ENCODE assay signal across 22 mouse cellular contexts in genomic region chr11:3541932-3542331, GRCm38 (mm10). TPM values are rescaled to one million over a fixed set of nuclear protein-coding genes. Genes with fewer than 3 reads are reported as not detected.
DNase-seq lines count a peak whose midpoint lies in the region; ATAC-seq and TF ChIP-seq lines count a peak whose summit lies in the region.
"Had no signal": no experiment of that assay in that cellular context is flagged by ENCODE, and none has a peak within 500 bp of the region (broad histone marks: within the 10 kb centered on the region; RNA-seq: fewer than 3 reads in every experiment).

No protein-coding gene starts in this region.

- intact Hi-C loops in gastrocnemius, adult 2 months (cut with DNase I): no loop called here
- intact Hi-C loops in left cerebral cortex, adult 2 months (cut with DNase I): no loop called here

- no peaks in the 10 kb centered on the region for H3K27me3 ChIP-seq in embryonic facial prominence, embryonic 10.5 days (replicated peaks; ENCODE audit: low read depth, poor library complexity, severe bottlenecking)
- no peaks in the 10 kb centered on the region for H3K27me3 ChIP-seq in limb, embryonic 14.5 days (ENCODE audit: control insufficient read depth, insufficient read depth, low read length)
- H3K27me3 ChIP-seq: heart, embryonic 15.5 days had no signal

- no peak overlapping the region for H3K9ac ChIP-seq in limb, embryonic 14.5 days (ENCODE audit: low read depth, low read length, severe bottlenecking)
- H3K9ac ChIP-seq: forebrain, postnatal 0 days; heart, embryonic 15.5 days; hindbrain, embryonic 14.5 days had no signal

- TF ChIP-seq CTCF in gastrocnemius, adult 2 months (IDR thresholded peaks at IDR 0.05): no peak
- no peak for TF ChIP-seq CTCF in left cerebral cortex, adult 2 months (IDR thresholded peaks at IDR 0.05)

- TF ChIP-seq POLR2A in limb, embryonic 14.5 days (IDR thresholded peaks at IDR 0.05; ENCODE audit: borderline replicate concordance, extremely low read depth, insufficient read depth, insufficient read length): no peak

- H3K36me3 ChIP-seq in embryonic facial prominence, embryonic 10.5 days (replicated peaks): peaks cover 3% of the 10 kb centered on the region; the same call in 1 of the 2 replicates
- H3K36me3 ChIP-seq in limb, embryonic 14.5 days (ENCODE audit: control insufficient read depth, insufficient read depth, low read length): 0 out of 2 replicates have a peak, but pooled peaks cover 2% of the 10 kb centered on the region
- H3K36me3 ChIP-seq: heart, embryonic 15.5 days had no signal

- peak; percentile 13 for DNase-seq in gastrocnemius, adult 2 months
- no peak for DNase-seq in gastrocnemius, postnatal 4 days (ENCODE audit: low spot score in 2 of 2)
- peak; percentile 24 for DNase-seq in A20 (ENCODE audit: low read depth, low spot score)
- no peak for DNase-seq in embryonic facial prominence, embryonic 10.5 days (ENCODE audit: low spot score)
- DNase-seq in limb, embryonic 14.5 days (ENCODE audit: low spot score): no peak
- no peak for DNase-seq in kidney, postnatal 14 days
- no peak for DNase-seq in left cerebral cortex, adult 2 months (ENCODE audit: extremely low spot score in 1 of 2, low spot score in 2 of 2)
- DNase-seq: adrenal gland, postnatal 10 days; cerebellum, adult 8-10 months; forebrain, postnatal 0 days; gastrocnemius, postnatal 25 days; heart, postnatal 4 days; kidney, adult 9 months; kidney, postnatal 36 days; layer of hippocampus, postnatal 36 days; liver had no signal

- no peak for ATAC-seq in limb, embryonic 14.5 days (ENCODE audit: low FRiP score, low read depth)
- ATAC-seq: forebrain, postnatal 0 days; inflammation-experienced regulatory T-cells, adult 6 months; midbrain, embryonic 16.5 days had no signal

- 65% methylated on average over 3 of the region's 3 CpGs for WGBS in embryonic facial prominence, embryonic 10.5 days
- WGBS in limb, embryonic 14.5 days: 64% methylated on average over 3 of the region's 3 CpGs

- H3K4me1 ChIP-seq in embryonic facial prominence, embryonic 10.5 days: peaks cover 41% of the 10 kb centered on the region
- H3K4me1 ChIP-seq in limb, embryonic 14.5 days (ENCODE audit: control insufficient read depth, insufficient read depth, low read length): peaks cover 30% of the 10 kb centered on the region

- H3K9me3 ChIP-seq in embryonic facial prominence, embryonic 10.5 days: peaks cover 6% of the 10 kb centered on the region
- H3K9me3 ChIP-seq in limb, embryonic 14.5 days (ENCODE audit: control insufficient read depth, low read length): no peaks in the 10 kb centered on the region

- H3K4me3 ChIP-seq in gastrocnemius, adult 2 months: no peak overlapping the region
- H3K4me3 ChIP-seq in embryonic facial prominence, embryonic 10.5 days: no peak overlapping the region
- H3K4me3 ChIP-seq in limb, embryonic 14.5 days (replicated peaks; ENCODE audit: low read length): no peak overlapping the region
- no peak overlapping the region for H3K4me3 ChIP-seq in left cerebral cortex, adult 2 months
- H3K4me3 ChIP-seq: heart, embryonic 15.5 days; midbrain, embryonic 10.5 days; myocyte had no signal

- no peak overlapping the region for H3K4me2 ChIP-seq in limb, embryonic 14.5 days (replicated peaks; ENCODE audit: low read depth, low read length, severe bottlenecking)
- H3K4me2 ChIP-seq: heart, embryonic 15.5 days; hindbrain, embryonic 14.5 days had no signal

- peak overlapping the region; percentile 84 for H3K27ac ChIP-seq in gastrocnemius, adult 2 months
- H3K27ac ChIP-seq in embryonic facial prominence, embryonic 10.5 days (replicated peaks): 0 out of 2 replicates have a peak overlapping the region, but pooled peaks have one; percentile 16
- 0 out of 2 replicates have a peak overlapping the region, but pooled peaks have one; percentile 5 for H3K27ac ChIP-seq in limb, embryonic 14.5 days (replicated peaks; ENCODE audit: low read depth, low read length)
- H3K27ac ChIP-seq in left cerebral cortex, adult 2 months: no peak overlapping the region
- H3K27ac ChIP-seq: hindbrain, embryonic 14.5 days; midbrain, embryonic 10.5 days had no signal

RNA-seq across cellular contexts. Expression of gene Smtn, which starts 1.5 kb away (rescaled TPM):
- 100 to 1,000 TPM in 1 of 2 experiments, 10 to 100 TPM in 1; 70.3 to 119 TPM for total RNA-seq in gastrocnemius, adult 2 months (2021)
- total RNA-seq in gastrocnemius, postnatal 4 days (2021): 100 to 1,000 TPM; 283 to 313 TPM
- 40.5 and 42.6 TPM in 2 replicates for polyA plus RNA-seq in embryonic facial prominence, embryonic 10.5 days (2016; fragmentation: Nextera tagmentation; extraction: Ambion mirVana)
- 59.0 and 64.7 TPM in 2 replicates for polyA plus RNA-seq in limb, embryonic 14.5 days (2012; rRNA removed)
- 71.8 and 79.6 TPM in 2 replicates for polyA plus RNA-seq in limb, embryonic 14.5 days (2014; fragmentation: Nextera tagmentation; extraction: Ambion mirVana)
- total RNA-seq in left cerebral cortex, adult 2 months (2021): 10 to 100 TPM in 1 of 2 experiments, 1 to 10 TPM in 1; 9.6 to 12.2 TPM

RNA-seq across cellular contexts. Expression of gene Selenom, which starts 27.4 kb away (rescaled TPM):
- 10 to 100 TPM; 11.6 to 17.5 TPM for total RNA-seq in gastrocnemius, adult 2 months (2021)
- 10 to 100 TPM; 85.5 to 88.7 TPM for total RNA-seq in gastrocnemius, postnatal 4 days (2021)
- 39.3 and 50.2 TPM in 2 replicates for polyA plus RNA-seq in embryonic facial prominence, embryonic 10.5 days (2016; fragmentation: Nextera tagmentation; extraction: Ambion mirVana)
- 201 and 256 TPM in 2 replicates for polyA plus RNA-seq in limb, embryonic 14.5 days (2012; rRNA removed)
- polyA plus RNA-seq in limb, embryonic 14.5 days (2014; fragmentation: Nextera tagmentation; extraction: Ambion mirVana): 191 and 214 TPM in 2 replicates
- total RNA-seq in left cerebral cortex, adult 2 months (2021): 100 to 1,000 TPM; 135 to 138 TPM

RNA-seq across cellular contexts. Expression of gene Inpp5j, which starts 37.3 kb away (rescaled TPM):
- total RNA-seq in gastrocnemius, adult 2 months (2021): 1 to 10 TPM; 2.3 to 5.7 TPM
- 1 to 10 TPM in 1 of 2 experiments, under 1 TPM in 1; 0.65 to 1.5 TPM for total RNA-seq in gastrocnemius, postnatal 4 days (2021)
- 0.13 and 0.25 TPM in 2 replicates for polyA plus RNA-seq in embryonic facial prominence, embryonic 10.5 days (2016; fragmentation: Nextera tagmentation; extraction: Ambion mirVana)
- 0.23 and 0.40 TPM in 2 replicates for polyA plus RNA-seq in limb, embryonic 14.5 days (2012; rRNA removed)
- 0.18 and 0.43 TPM in 2 replicates for polyA plus RNA-seq in limb, embryonic 14.5 days (2014; fragmentation: Nextera tagmentation; extraction: Ambion mirVana)
- total RNA-seq in left cerebral cortex, adult 2 months (2021): 10 to 100 TPM; 54.0 to 57.8 TPM
- polyA plus RNA-seq: inflammation-experienced regulatory T-cells, adult 6 months had no signal

RNA-seq across cellular contexts. Expression of gene Pla2g3, which starts 53.8 kb away (rescaled TPM):
- not detected for total RNA-seq in gastrocnemius, adult 2 months (2021)
- total RNA-seq in gastrocnemius, postnatal 4 days (2021): under 1 TPM in 1 of 2 experiments, not detected in 1; 0.10 TPM
- polyA plus RNA-seq in embryonic facial prominence, embryonic 10.5 days (2016; fragmentation: Nextera tagmentation; extraction: Ambion mirVana): 1.6 and 2.0 TPM in 2 replicates
- 0.99 and 1.4 TPM in 2 replicates for polyA plus RNA-seq in limb, embryonic 14.5 days (2012; rRNA removed)
- 0.23 and 0.40 TPM in 2 replicates for polyA plus RNA-seq in limb, embryonic 14.5 days (2014; fragmentation: Nextera tagmentation; extraction: Ambion mirVana)
- total RNA-seq in left cerebral cortex, adult 2 months (2021): 1 to 10 TPM; 3.8 to 4.1 TPM
- total RNA-seq: gastrocnemius, postnatal 25 days had no signal

Comparison
In these comparisons a context has a peak if more than half of its experiments do, and no peak if none do; other contexts are left out.
1. DNase-seq: peak in gastrocnemius, adult 2 months (single experiment) and A20 (single experiment); none in gastrocnemius, postnatal 4 days (0 of 2), embryonic facial prominence, embryonic 10.5 days (single experiment), limb, embryonic 14.5 days (single experiment), kidney, postnatal 14 days (single experiment) and left cerebral cortex, adult 2 months (0 of 2).
2. RNA of gene Selenom, which starts 27.4 kb away (total RNA-seq): 135 to 138 TPM in left cerebral cortex, adult 2 months and 85.5 to 88.7 TPM in gastrocnemius, postnatal 4 days; 11.6 to 17.5 TPM in gastrocnemius, adult 2 months; every median in the first group is over 4 times any median in the second.
3. RNA of gene Smtn, which starts 1.5 kb away (total RNA-seq): 283 to 313 TPM in gastrocnemius, postnatal 4 days and 70.3 to 119 TPM in gastrocnemius, adult 2 months; 9.6 to 12.2 TPM in left cerebral cortex, adult 2 months; every median in the first group is over 4 times any median in the second.
4. RNA of gene Inpp5j, which starts 37.3 kb away (total RNA-seq): 54.0 to 57.8 TPM in left cerebral cortex, adult 2 months; 2.3 to 5.7 TPM in gastrocnemius, adult 2 months and 0.65 to 1.5 TPM in gastrocnemius, postnatal 4 days; every median in the first group is over 4 times any median in the second.